In genomic region chr12:87267682-87268081, GRCm38 (mm10) we compare ENCODE assay signal across 8 mouse cellular contexts. TPM values are rescaled to one million over a fixed set of nuclear protein-coding genes. Genes with fewer than 3 reads are reported as not detected.
DNase-seq lines count a peak whose midpoint lies in the region; ATAC-seq and TF ChIP-seq lines count a peak whose summit lies in the region.

No protein-coding gene starts in this region.

- peak overlapping the region; percentile 87 for H3K4me2 ChIP-seq in neural tube, embryonic 14.5 days (ENCODE audit: low read depth, low read length)

- no peak overlapping the region for H3K27ac ChIP-seq in left cerebral cortex, adult 2 months
- no peak overlapping the region for H3K27ac ChIP-seq in neural tube, embryonic 14.5 days (ENCODE audit: low read depth, low read length)

- DNase-seq in left cerebral cortex, adult 2 months (ENCODE audit: extremely low spot score in 1 of 2, low spot score in 2 of 2): no peak
- DNase-seq in left cerebral cortex, adult 11 months (ENCODE audit: low spot score): no peak
- DNase-seq in MN1 (ENCODE audit: low spot score): peak; percentile 11
- peak; percentile 61 for DNase-seq in embryo, embryonic 10 days (ENCODE audit: low spot score)
- peak; percentile 51 for DNase-seq in heart, postnatal 4 days
- peak; percentile 71 for DNase-seq in liver
- DNase-seq in urinary bladder, postnatal 10 days (ENCODE audit: low spot score): no peak

- H3K4me3 ChIP-seq in left cerebral cortex, adult 2 months: peak overlapping the region; percentile 97
- peak overlapping the region; percentile 67 for H3K4me3 ChIP-seq in neural tube, embryonic 14.5 days (ENCODE audit: low read depth, low read length)

- ATAC-seq in neural tube, embryonic 14.5 days (ENCODE audit: low read depth): no peak

- peaks cover 39% of the 10 kb centered on the region for H3K36me3 ChIP-seq in neural tube, embryonic 14.5 days (ENCODE audit: control insufficient read depth, insufficient read depth, low read length)

- intact Hi-C loops in left cerebral cortex, adult 2 months (cut with DNase I): loop anchor here (1.0 to 2.0 kb wide), 3 partner anchors 68 to 149 kb away; partner anchors contain the start of genes Gstz1 and Pomt2

- peaks cover 14% of the 10 kb centered on the region for H3K4me1 ChIP-seq in neural tube, embryonic 14.5 days (ENCODE audit: control insufficient read depth, insufficient read depth, low read length)

- no peaks in the 10 kb centered on the region for H3K9me3 ChIP-seq in neural tube, embryonic 14.5 days (ENCODE audit: control insufficient read depth, low read length)

- peak; percentile 49 for TF ChIP-seq CTCF in left cerebral cortex, adult 2 months (IDR thresholded peaks at IDR 0.05)

- WGBS in neural tube, embryonic 14.5 days: 36% methylated on average over 4 of the region's 4 CpGs

- H3K9ac ChIP-seq in neural tube, embryonic 14.5 days (replicated peaks; ENCODE audit: low read depth, low read length): no peak overlapping the region

- H3K27me3 ChIP-seq in neural tube, embryonic 14.5 days (ENCODE audit: control insufficient read depth, insufficient read depth, low read length): no peaks in the 10 kb centered on the region

RNA-seq across cellular contexts. Expression of gene Ahsa1, which starts 1.4 kb away (rescaled TPM):
- total RNA-seq in left cerebral cortex, adult 2 months (2021): 100 to 1,000 TPM; 172 to 177 TPM
- 100 to 1,000 TPM in 1 of 2 experiments, 10 to 100 TPM in 1; 99.4 to 101 TPM for total RNA-seq in heart, postnatal 4 days (2021)
- 172 and 186 TPM in 2 replicates for polyA plus RNA-seq in neural tube, embryonic 14.5 days (2014; fragmentation: Nextera tagmentation; extraction: Ambion mirVana)

RNA-seq across cellular contexts. Expression of gene Vipas39, which starts 1.6 kb away (rescaled TPM):
- 10 to 100 TPM; 52.8 to 55.8 TPM for total RNA-seq in left cerebral cortex, adult 2 months (2021)
- total RNA-seq in heart, postnatal 4 days (2021): 10 to 100 TPM; 28.1 to 28.4 TPM
- 61.6 and 67.8 TPM in 2 replicates for polyA plus RNA-seq in neural tube, embryonic 14.5 days (2014; fragmentation: Nextera tagmentation; extraction: Ambion mirVana)

RNA-seq across cellular contexts. Expression of gene Noxred1, which starts 29.1 kb away (rescaled TPM):
- total RNA-seq in left cerebral cortex, adult 2 months (2021): 1 to 10 TPM; 1.1 to 3.8 TPM
- total RNA-seq in heart, postnatal 4 days (2021): under 1 TPM in 1 of 2 experiments, not detected in 1; 0.26 TPM
- 1.2 and 2.3 TPM in 2 replicates for polyA plus RNA-seq in neural tube, embryonic 14.5 days (2014; fragmentation: Nextera tagmentation; extraction: Ambion mirVana)

RNA-seq across cellular contexts. Expression of gene Ism2, which starts 31.8 kb away (rescaled TPM):
- under 1 TPM; 0.19 to 0.27 TPM for total RNA-seq in left cerebral cortex, adult 2 months (2021)
- 1 to 10 TPM in 1 of 2 experiments, under 1 TPM in 1; 0.52 to 1.0 TPM for total RNA-seq in heart, postnatal 4 days (2021)
- 0.37 and 0.44 TPM in 2 replicates for polyA plus RNA-seq in neural tube, embryonic 14.5 days (2014; fragmentation: Nextera tagmentation; extraction: Ambion mirVana)

Comparison
In these comparisons a context has a peak if more than half of its experiments do, and no peak if none do; other contexts are left out.
1. DNase-seq: peak in MN1 (single experiment), embryo, embryonic 10 days (single experiment), heart, postnatal 4 days (single experiment) and liver (single experiment); none in left cerebral cortex, adult 2 months (0 of 2), left cerebral cortex, adult 11 months (single experiment) and urinary bladder, postnatal 10 days (single experiment).